Comparison of ENCODE assay signal across 9 mouse cellular contexts in the genomic region with DNA sequence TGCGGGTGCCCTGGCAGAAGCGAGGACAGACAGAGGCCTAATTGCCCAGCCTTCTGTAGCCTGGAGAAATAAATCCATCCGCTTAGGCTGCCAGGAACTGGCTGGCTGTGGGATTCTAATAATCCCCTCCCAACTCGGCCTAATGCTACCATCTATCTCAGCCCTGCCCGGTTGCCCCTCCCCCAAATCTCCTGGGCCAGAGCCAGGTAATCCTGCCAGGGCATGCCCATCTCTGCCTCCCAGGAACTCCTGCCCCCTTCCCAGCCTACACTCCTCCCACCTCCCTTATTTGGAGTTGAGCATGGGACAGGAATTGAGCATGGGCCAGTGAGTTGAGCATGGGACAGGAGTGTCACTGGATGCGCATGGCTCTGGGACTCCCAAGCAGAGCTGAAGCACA. TPM values are rescaled to one million over a fixed set of nuclear protein-coding genes. Genes with fewer than 3 reads are reported as not detected.
DNase-seq lines count a peak whose midpoint lies in the region; ATAC-seq and TF ChIP-seq lines count a peak whose summit lies in the region.
"Had no signal": no experiment of that assay in that cellular context is flagged by ENCODE, and none has a peak within 500 bp of the region (broad histone marks: within the 10 kb centered on the region; RNA-seq: fewer than 3 reads in every experiment).

No protein-coding gene starts in this region.

- no peak for TF ChIP-seq CTCF in forebrain, postnatal 0 days (IDR thresholded peaks at IDR 0.05; ENCODE audit: low read depth)

- no peak for DNase-seq in forebrain, embryonic 10.5 days (ENCODE audit: extremely low spot score, low spot score)
- no peak for DNase-seq in forebrain, embryonic 11.5 days (ENCODE audit: low spot score)
- no peak for DNase-seq in neural tube, embryonic 10.5 days (ENCODE audit: extremely low spot score, low spot score)
- peak; percentile 45 for DNase-seq in forebrain, postnatal 0 days
- DNase-seq in retina, postnatal 7 days (ENCODE audit: low read depth, low spot score) = peak; percentile 90
- DNase-seq in gastrocnemius, postnatal 36 days = no peak
- DNase-seq: kidney, postnatal 10 days had no signal

- no peak for ATAC-seq in forebrain, embryonic 11.5 days (replicated peaks; ENCODE audit: low FRiP score)
- ATAC-seq in neural tube, embryonic 13.5 days (ENCODE audit: low read depth) = peak; percentile 38; the same call in 1 of the 2 replicates
- ATAC-seq in forebrain, postnatal 0 days = peak; percentile 28
- ATAC-seq in kidney, embryonic 16.5 days (ENCODE audit: low FRiP score, low TSS enrichment) = no peak

- H3K9ac ChIP-seq in forebrain, embryonic 11.5 days (ENCODE audit: low read length) = no peak overlapping the region
- 0 out of 2 replicates have a peak overlapping the region, but pooled peaks have one; percentile 19 for H3K9ac ChIP-seq in neural tube, embryonic 13.5 days
- H3K9ac ChIP-seq in forebrain, postnatal 0 days = no peak overlapping the region
- H3K9ac ChIP-seq in kidney, embryonic 16.5 days (replicated peaks; ENCODE audit: low read length) = no peak overlapping the region

- intact Hi-C loops in gastrocnemius, postnatal 36 days (cut with DNase I) = no loop called here

- H3K27me3 ChIP-seq in forebrain, embryonic 10.5 days (ENCODE audit: poor library complexity, severe bottlenecking) = peaks cover 5% of the 10 kb centered on the region; the same call in 1 of the 2 replicates
- no peaks in the 10 kb centered on the region for H3K27me3 ChIP-seq in forebrain, embryonic 11.5 days (ENCODE audit: control insufficient read depth, insufficient read depth, low read length)
- H3K27me3 ChIP-seq in neural tube, embryonic 13.5 days = no peaks in the 10 kb centered on the region
- H3K27me3 ChIP-seq in forebrain, postnatal 0 days (ENCODE audit: insufficient read depth, low read length) = no peaks in the 10 kb centered on the region
- no peaks in the 10 kb centered on the region for H3K27me3 ChIP-seq in kidney, embryonic 16.5 days (ENCODE audit: insufficient read depth, low read length)

- no peak overlapping the region for H3K4me3 ChIP-seq in forebrain, embryonic 10.5 days
- no peak overlapping the region for H3K4me3 ChIP-seq in forebrain, embryonic 11.5 days (ENCODE audit: low read depth, low read length)
- no peak overlapping the region for H3K4me3 ChIP-seq in neural tube, embryonic 13.5 days
- H3K4me3 ChIP-seq in forebrain, postnatal 0 days (ENCODE audit: low read depth, low read length) = no peak overlapping the region
- no peak overlapping the region for H3K4me3 ChIP-seq in kidney, embryonic 16.5 days (ENCODE audit: low read length)

- WGBS in forebrain, embryonic 10.5 days = 32% methylated on average over 6 of the region's 6 CpGs
- 35% methylated on average over 6 of the region's 6 CpGs for WGBS in forebrain, embryonic 11.5 days
- 28% methylated on average over 6 of the region's 6 CpGs for WGBS in neural tube, embryonic 13.5 days
- WGBS in forebrain, postnatal 0 days = 28% methylated on average over 6 of the region's 6 CpGs
- WGBS in kidney, embryonic 16.5 days = 39% methylated on average over 6 of the region's 6 CpGs

- 0 out of 2 replicates have a peak overlapping the region, but pooled peaks have one; percentile 30 for H3K27ac ChIP-seq in forebrain, embryonic 10.5 days
- no peak overlapping the region for H3K27ac ChIP-seq in forebrain, embryonic 11.5 days (ENCODE audit: low read depth, low read length)
- peak overlapping the region; percentile 49 for H3K27ac ChIP-seq in neural tube, embryonic 13.5 days (replicated peaks)
- no peak overlapping the region for H3K27ac ChIP-seq in forebrain, postnatal 0 days (ENCODE audit: low read depth, low read length)
- H3K27ac ChIP-seq in kidney, embryonic 16.5 days (ENCODE audit: low read length) = no peak overlapping the region

- H3K9me3 ChIP-seq in forebrain, embryonic 10.5 days = no peaks in the 10 kb centered on the region
- H3K9me3 ChIP-seq in forebrain, embryonic 11.5 days (ENCODE audit: control insufficient read depth, low read length) = no peaks in the 10 kb centered on the region
- no peaks in the 10 kb centered on the region for H3K9me3 ChIP-seq in neural tube, embryonic 13.5 days
- H3K9me3 ChIP-seq in forebrain, postnatal 0 days (ENCODE audit: low read length) = no peaks in the 10 kb centered on the region
- H3K9me3 ChIP-seq in kidney, embryonic 16.5 days (ENCODE audit: low read length) = no peaks in the 10 kb centered on the region

- peaks cover 63% of the 10 kb centered on the region for H3K4me1 ChIP-seq in forebrain, embryonic 10.5 days
- H3K4me1 ChIP-seq in forebrain, embryonic 11.5 days (replicated peaks; ENCODE audit: control insufficient read depth, insufficient read depth, low read length) = peaks cover 5% of the 10 kb centered on the region; the same call in 1 of the 2 replicates
- peaks cover 65% of the 10 kb centered on the region for H3K4me1 ChIP-seq in neural tube, embryonic 13.5 days (replicated peaks)
- peaks cover 10% of the 10 kb centered on the region; the same call in 1 of the 2 replicates for H3K4me1 ChIP-seq in forebrain, postnatal 0 days (ENCODE audit: insufficient read depth)
- H3K4me1 ChIP-seq in kidney, embryonic 16.5 days (ENCODE audit: insufficient read depth, low read length) = peaks cover 12% of the 10 kb centered on the region

- no peak overlapping the region for H3K4me2 ChIP-seq in forebrain, embryonic 11.5 days (ENCODE audit: low read depth, low read length, severe bottlenecking)
- H3K4me2 ChIP-seq in neural tube, embryonic 13.5 days = no peak overlapping the region
- H3K4me2 ChIP-seq in forebrain, postnatal 0 days (ENCODE audit: low read depth) = no peak overlapping the region
- H3K4me2 ChIP-seq in kidney, embryonic 16.5 days (replicated peaks; ENCODE audit: low read depth, low read length) = no peak overlapping the region

- H3K36me3 ChIP-seq in forebrain, embryonic 10.5 days (replicated peaks) = no peaks in the 10 kb centered on the region
- H3K36me3 ChIP-seq in forebrain, embryonic 11.5 days (ENCODE audit: control insufficient read depth, insufficient read depth, low read length) = no peaks in the 10 kb centered on the region
- H3K36me3 ChIP-seq in neural tube, embryonic 13.5 days = peaks cover 24% of the 10 kb centered on the region
- peaks cover 5% of the 10 kb centered on the region; the same call in 1 of the 2 replicates for H3K36me3 ChIP-seq in forebrain, postnatal 0 days (ENCODE audit: insufficient read depth)
- no peaks in the 10 kb centered on the region for H3K36me3 ChIP-seq in kidney, embryonic 16.5 days (ENCODE audit: insufficient read depth, low read length)

RNA-seq across cellular contexts. Expression of gene Klhl35, which starts 36.0 kb away (rescaled TPM):
- 0.75 and 0.97 TPM in 2 replicates for polyA plus RNA-seq in forebrain, embryonic 10.5 days (2016; fragmentation: Nextera tagmentation; extraction: Ambion mirVana)
- 4.7 and 5.5 TPM in 2 replicates for polyA plus RNA-seq in forebrain, embryonic 11.5 days (2014; fragmentation: Nextera tagmentation; extraction: Ambion mirVana)
- 13.4 and 16.9 TPM in 2 replicates for polyA plus RNA-seq in neural tube, embryonic 13.5 days (2015; fragmentation: Nextera tagmentation; extraction: Ambion mirVana)
- 3.8 and 4.5 TPM in 2 replicates for total RNA-seq in forebrain, postnatal 0 days (2014; rRNA removed)
- polyA plus RNA-seq in forebrain, postnatal 0 days (2015; fragmentation: Nextera tagmentation; extraction: Ambion mirVana) = 3.1 and 3.4 TPM in 2 replicates
- 0.66 and 0.75 TPM in 2 replicates for polyA plus RNA-seq in kidney, embryonic 16.5 days (2015; fragmentation: Nextera tagmentation; extraction: Ambion mirVana)
- total RNA-seq in gastrocnemius, postnatal 36 days (2021) = not detected

RNA-seq across cellular contexts. Expression of gene Gdpd5, which starts 48.6 kb away (rescaled TPM):
- polyA plus RNA-seq in forebrain, embryonic 10.5 days (2016; fragmentation: Nextera tagmentation; extraction: Ambion mirVana) = 12.7 and 15.9 TPM in 2 replicates
- 18.6 and 19.1 TPM in 2 replicates for polyA plus RNA-seq in forebrain, embryonic 11.5 days (2014; fragmentation: Nextera tagmentation; extraction: Ambion mirVana)
- 53.0 and 59.8 TPM in 2 replicates for polyA plus RNA-seq in neural tube, embryonic 13.5 days (2015; fragmentation: Nextera tagmentation; extraction: Ambion mirVana)
- 36.2 and 41.2 TPM in 2 replicates for total RNA-seq in forebrain, postnatal 0 days (2014; rRNA removed)
- polyA plus RNA-seq in forebrain, postnatal 0 days (2015; fragmentation: Nextera tagmentation; extraction: Ambion mirVana) = 30.9 and 38.2 TPM in 2 replicates
- 20.5 TPM in 2 replicates for polyA plus RNA-seq in kidney, embryonic 16.5 days (2015; fragmentation: Nextera tagmentation; extraction: Ambion mirVana)
- total RNA-seq in gastrocnemius, postnatal 36 days (2021) = 1 to 10 TPM; 2.6 to 4.6 TPM

RNA-seq across cellular contexts. Expression of gene Rps3, which starts 53.8 kb away (rescaled TPM):
- polyA plus RNA-seq in forebrain, embryonic 10.5 days (2016; fragmentation: Nextera tagmentation; extraction: Ambion mirVana) = 762 and 795 TPM in 2 replicates
- polyA plus RNA-seq in forebrain, embryonic 11.5 days (2014; fragmentation: Nextera tagmentation; extraction: Ambion mirVana) = 699 and 715 TPM in 2 replicates
- 514 and 540 TPM in 2 replicates for polyA plus RNA-seq in neural tube, embryonic 13.5 days (2015; fragmentation: Nextera tagmentation; extraction: Ambion mirVana)
- 1,114 and 1,634 TPM in 2 replicates for total RNA-seq in forebrain, postnatal 0 days (2014; rRNA removed)
- polyA plus RNA-seq in forebrain, postnatal 0 days (2015; fragmentation: Nextera tagmentation; extraction: Ambion mirVana) = 543 and 688 TPM in 2 replicates
- 746 and 752 TPM in 2 replicates for polyA plus RNA-seq in kidney, embryonic 16.5 days (2015; fragmentation: Nextera tagmentation; extraction: Ambion mirVana)
- 100 to 1,000 TPM; 210 to 242 TPM for total RNA-seq in gastrocnemius, postnatal 36 days (2021)

Comparison
In these comparisons a context has a peak if more than half of its experiments do, and no peak if none do; other contexts are left out.
1. DNase-seq: peak in forebrain, postnatal 0 days (single experiment) and retina, postnatal 7 days (single experiment); none in forebrain, embryonic 10.5 days (single experiment), forebrain, embryonic 11.5 days (single experiment), neural tube, embryonic 10.5 days (single experiment) and gastrocnemius, postnatal 36 days (0 of 2).
2. H3K27ac ChIP-seq: peak in forebrain, embryonic 10.5 days (single experiment) and neural tube, embryonic 13.5 days (single experiment); none in forebrain, embryonic 11.5 days (single experiment), forebrain, postnatal 0 days (single experiment) and kidney, embryonic 16.5 days (single experiment).
3. ATAC-seq: peak in neural tube, embryonic 13.5 days (single experiment) and forebrain, postnatal 0 days (single experiment); none in forebrain, embryonic 11.5 days (single experiment) and kidney, embryonic 16.5 days (single experiment).